Mouse (Mus musculus) stomach, postnatal 0 days (tissue): ENCODE results near the gene Astn2. TPM values are rescaled to one million over a fixed set of nuclear protein-coding genes. Genes with fewer than 3 reads are reported as not detected.

Experiments used
- ATAC-seq: fragments of 200-750 bp; cut with Nextera tagmentation; 2 replicates; pipeline ENCODE4 v1.8.0; 2017; ENCODE audit not compliant: low FRiP score, low TSS enrichment
- DNase-seq: peaks from one replicate; pipeline ENCODE4 v3.0.0-alpha.2; 2016; ENCODE audit warnings: low spot score
- H3K27ac ChIP-seq: fragments of 300-500 bp; sonication (generic); replicated peaks from 2 replicates; pipeline ENCODE4 v1.5.1; 2014; ENCODE audit warnings: mild to moderate bottlenecking, control low read depth
- H3K27me3 ChIP-seq: fragments of 300-500 bp; sonication (generic); 2 replicates; pipeline ENCODE4 v1.6.1; 2014; ENCODE audit warnings: low read length; ENCODE audit not compliant: control insufficient read depth, insufficient read depth
- H3K36me3 ChIP-seq: fragments of 300-500 bp; sonication (generic); 2 replicates; pipeline ENCODE4 v1.6.1; 2014; ENCODE audit warnings: low read length, mixed read lengths; ENCODE audit not compliant: control insufficient read depth, insufficient read depth
- H3K4me1 ChIP-seq: fragments of 300-500 bp; sonication (generic); replicated peaks from 2 replicates; pipeline ENCODE4 v1.6.1; 2014; ENCODE audit warnings: antibody characterized with exemption; ENCODE audit not compliant: control insufficient read depth, insufficient read depth
- H3K4me2 ChIP-seq: fragments of 300-500 bp; sonication (generic); replicated peaks from 2 replicates; pipeline ENCODE4 v1.6.1; 2014; ENCODE audit warnings: low read depth, mild to moderate bottlenecking, control low read depth, moderate library complexity
- H3K4me3 ChIP-seq: fragments of 300-500 bp; sonication (generic); 2 replicates; pipeline ENCODE4 v1.5.1; 2014; ENCODE audit warnings: low read depth, low read length, control low read depth
- H3K9ac ChIP-seq: fragments of 300-500 bp; sonication (generic); 2 replicates; pipeline ENCODE4 v1.6.1; 2014; ENCODE audit warnings: mild to moderate bottlenecking, low read length, control low read depth, mixed read lengths
- H3K9me3 ChIP-seq: fragments of 300-500 bp; sonication (generic); 2 replicates; pipeline ENCODE4 v1.6.1; 2016; ENCODE audit warnings: low read length; ENCODE audit not compliant: control insufficient read depth
- CTCF ChIP-seq: IDR thresholded peaks from 2 replicates; pipeline ENCODE4 v1.5.1; 2016; ENCODE audit warnings: antibody characterized with exemption, low read depth, mild to moderate bottlenecking, moderate library complexity
- EP300 ChIP-seq: optimal IDR thresholded peaks from 2 replicates; pipeline ENCODE3; 2016; ENCODE audit warnings: antibody characterized with exemption
- WGBS: fragments of 180-500 bp; shearing (Covaris S2); extraction: QIAGEN DNeasy Blood & Tissue Kit; methylation state at CpG from one replicate; pipeline ENCODE4 v1.1.7; 2014; 5-methylcytosine and 5-hydroxymethylcytosine counted together
- polyA plus RNA-seq: library from polyadenylated mRNA; unstranded; fragments of >200 nt; fragmentation: Nextera tagmentation; extraction: Ambion mirVana; gene quantifications from 2 replicates; pipeline ENCODE4 v1.2.1, GENCODE M21; 2015

Astn2 gene
- polyA plus RNA-seq, 1 experiment from 2014 or later: 0.16 TPM

GRCm38 (mm10) chr4:65838781-65839180 lies 565.6 kb downstream of the Astn2 start:
- H3K4me2 ChIP-seq: no peak overlapping the region
- TF ChIP-seq CTCF (no peak), EP300 (no peak)
- ATAC-seq (no peak), DNase-seq (no peak)
- no peaks in the 10 kb centered on the region for H3K4me1 ChIP-seq
- H3K9me3 ChIP-seq: no peaks in the 10 kb centered on the region
- H3K36me3 ChIP-seq: no peaks in the 10 kb centered on the region
- no peak overlapping the region for H3K4me3 ChIP-seq
- no peak overlapping the region for H3K27ac ChIP-seq
- 78% methylated on average over 4 of the region's 4 CpGs for WGBS
- no peak overlapping the region for H3K9ac ChIP-seq
- no peaks in the 10 kb centered on the region for H3K27me3 ChIP-seq

GRCm38 (mm10) chr4:65832971-65833370 lies 571.4 kb downstream of the Astn2 start:
- Histone ChIP-seq H3K27ac (no peak overlapping the region), H3K4me2 (no peak overlapping the region), H3K4me3 (no peak overlapping the region), H3K9ac (no peak overlapping the region), H3K4me1 (no peaks in the 10 kb centered on the region), H3K9me3 (no peaks in the 10 kb centered on the region), H3K36me3 (no peaks in the 10 kb centered on the region), H3K27me3 (no peaks in the 10 kb centered on the region)
- DNase-seq (no peak), ATAC-seq (no peak)
- TF ChIP-seq CTCF (no peak), EP300 (no peak)
- 77% methylated on average over 1 of the region's 1 CpGs for WGBS

- DNase-seq (no peak), ATAC-seq (no peak)
- Histone ChIP-seq H3K9ac (no peak overlapping the region), H3K4me2 (no peak overlapping the region), H3K27ac (no peak overlapping the region), H3K4me3 (no peak overlapping the region), H3K36me3 (no peaks in the 10 kb centered on the region), H3K27me3 (no peaks in the 10 kb centered on the region), H3K4me1 (no peaks in the 10 kb centered on the region), H3K9me3 (no peaks in the 10 kb centered on the region)
- WGBS: 74% methylated on average over 3 of the region's 3 CpGs
- TF ChIP-seq EP300 (no peak), CTCF (no peak)
These were observed 572.5 kb downstream of the Astn2 start for GRCm38 (mm10) chr4:65831872-65832271.

- no peak for ATAC-seq
- Histone ChIP-seq H3K27me3 (no peaks in the 10 kb centered on the region), H3K36me3 (no peaks in the 10 kb centered on the region), H3K9me3 (no peaks in the 10 kb centered on the region), H3K4me3 (no peak overlapping the region), H3K9ac (no peak overlapping the region), H3K4me2 (no peak overlapping the region), H3K27ac (no peak overlapping the region), H3K4me1 (no peaks in the 10 kb centered on the region)
- WGBS: 20% methylated on average over 3 of the region's 3 CpGs
- no peak for DNase-seq
- no peak for TF ChIP-seq CTCF
- TF ChIP-seq EP300: no peak
These were observed 573.9 kb downstream of the Astn2 start for GRCm38 (mm10) chr4:65830495-65830894.

GRCm38 (mm10) chr4:65821070-65821469 lies 583.3 kb downstream of the Astn2 start:
- 60% methylated on average over 2 of the region's 2 CpGs for WGBS
- no peaks in the 10 kb centered on the region for H3K27me3 ChIP-seq
- no peaks in the 10 kb centered on the region for H3K9me3 ChIP-seq
- DNase-seq (no peak), ATAC-seq (no peak)
- H3K4me2 ChIP-seq: no peak overlapping the region
- no peaks in the 10 kb centered on the region for H3K36me3 ChIP-seq
- H3K4me1 ChIP-seq: no peaks in the 10 kb centered on the region
- H3K4me3 ChIP-seq: no peak overlapping the region
- TF ChIP-seq EP300: no peak
- TF ChIP-seq CTCF: no peak
- H3K27ac ChIP-seq: no peak overlapping the region
- no peak overlapping the region for H3K9ac ChIP-seq

GRCm38 (mm10) chr4:65820236-65820635 lies 584.2 kb downstream of the Astn2 start:
- Histone ChIP-seq H3K9ac (no peak overlapping the region), H3K9me3 (no peaks in the 10 kb centered on the region), H3K4me2 (no peak overlapping the region), H3K4me3 (no peak overlapping the region), H3K27ac (no peak overlapping the region), H3K27me3 (no peaks in the 10 kb centered on the region), H3K4me1 (no peaks in the 10 kb centered on the region), H3K36me3 (no peaks in the 10 kb centered on the region)
- 45% methylated on average over 2 of the region's 2 CpGs for WGBS
- ATAC-seq: no peak
- TF ChIP-seq CTCF (no peak), EP300 (no peak)
- no peak for DNase-seq
